Mouse (Mus musculus) left cerebral cortex, adult 2 months (tissue): Measurements from ENCODE around the gene Macf1. TPM values are rescaled to one million over a fixed set of nuclear protein-coding genes. Genes with fewer than 3 reads are reported as not detected.

Experiments
- DNase-seq, 2 experiments: peaks; one replicate each; pipeline ENCODE4 v3.0.0; 2021 to 2022; ENCODE audit warnings: low spot score in 2 of 2, mixed read lengths in 1 of 2; ENCODE audit errors: extremely low spot score in 1 of 2
- H3K27ac ChIP-seq: fragments of 200-600 bp; 2 replicates; pipeline ENCODE4 v1.8.1; 2022
- H3K4me3 ChIP-seq: fragments of 200-600 bp; 2 replicates; pipeline ENCODE4 v1.8.1; 2022
- CTCF ChIP-seq: fragments of 200-600 bp; IDR thresholded peaks from 2 replicates; pipeline ENCODE4 v1.8.1; 2022; ENCODE audit warnings: antibody characterized with exemption, mild to moderate bottlenecking, moderate library complexity
- intact Hi-C: fragments of 180-260 bp; cut with DNase I; formaldehyde crosslinking; loops from one replicate; pipeline ENCODE4 v1.15.1; 2025
- total RNA-seq, 2 experiments: library from RNA; stranded (reverse); gene quantifications; 2 replicates each; pipeline ENCODE4 v1.2.3; 2021

Gene Macf1
- total RNA-seq, 2 experiments from 2014 or later, result 242 to 255 TPM

- H3K27ac ChIP-seq, result no peak overlapping the region
- TF ChIP-seq CTCF, result no peak
- no peak overlapping the region for H3K4me3 ChIP-seq
- DNase-seq, result no peak
- intact Hi-C loops, result loop anchor here (2.0 kb wide), 1 partner anchor 31 kb away; no protein-coding TSS in a partner anchor
Observed at GRCm38 (mm10) chr4:123382051-123382450, 302.1 kb downstream of the Macf1 start.

- intact Hi-C loops, result no loop called here
- no peak for DNase-seq
- TF ChIP-seq CTCF, result no peak
- H3K4me3 ChIP-seq, result no peak overlapping the region
- no peak overlapping the region for H3K27ac ChIP-seq
Observed at GRCm38 (mm10) chr4:123381598-123381997, 302.6 kb downstream of the Macf1 start.

DNA sequence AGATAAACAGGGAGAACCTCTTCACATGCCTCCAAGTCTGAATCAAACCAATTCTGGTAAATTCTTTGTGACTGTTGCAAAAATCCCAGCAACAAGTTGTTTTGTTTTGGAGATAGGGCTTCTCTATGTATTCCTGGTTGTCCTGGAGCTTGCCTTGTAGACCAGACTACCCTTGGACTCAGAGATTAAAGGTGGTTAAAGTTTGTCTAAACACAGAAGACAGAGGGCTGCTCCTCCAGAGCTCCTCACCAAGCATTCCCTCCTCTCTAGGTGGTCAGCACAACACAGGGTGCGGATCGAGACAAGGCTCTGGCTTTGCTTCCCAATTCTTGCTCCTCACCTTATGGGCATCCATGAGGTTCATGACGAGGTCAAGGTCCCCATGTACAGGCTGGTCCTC, 308.1 kb downstream of the Macf1 start:
- H3K4me3 ChIP-seq, result no peak overlapping the region
- no peak for TF ChIP-seq CTCF
- intact Hi-C loops, result loop anchor here (5.0 kb wide), 1 partner anchor 111 kb away; no protein-coding TSS in a partner anchor
- no peak for DNase-seq
- no peak overlapping the region for H3K27ac ChIP-seq

DNA sequence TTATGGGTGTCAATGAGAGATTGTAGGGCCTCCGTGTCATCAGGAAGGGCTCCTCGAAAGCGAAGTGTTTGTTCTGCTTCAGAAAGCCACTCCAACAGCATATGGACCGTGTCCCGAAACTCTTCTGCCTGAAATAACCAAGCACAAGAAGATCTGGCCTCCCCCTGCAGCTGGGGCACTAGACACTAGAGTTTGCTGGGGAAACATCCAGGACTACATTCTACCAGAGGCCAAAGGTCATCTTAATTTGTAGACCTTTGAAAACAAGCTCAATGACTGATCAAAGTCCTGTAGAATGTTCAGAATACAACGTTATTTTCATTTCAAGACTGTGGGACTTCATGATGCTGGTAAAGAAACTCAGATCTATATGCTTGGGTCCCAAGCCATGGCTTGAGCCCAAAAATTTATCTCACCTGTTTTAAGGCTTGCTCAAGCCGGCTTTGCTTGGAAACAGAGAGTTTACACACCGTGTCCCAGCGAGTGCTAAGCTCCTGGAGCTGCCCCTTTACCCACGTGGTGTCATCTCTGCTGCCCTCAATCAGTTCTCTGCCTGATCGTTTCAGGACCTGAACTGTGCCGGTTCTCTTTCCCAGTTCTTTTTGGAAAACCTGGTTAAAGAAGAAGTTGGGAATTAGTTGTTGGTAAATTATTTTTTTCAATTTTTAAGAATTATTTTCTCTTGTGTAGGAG, 309.7 kb downstream of the Macf1 start:
- Histone ChIP-seq H3K4me3 (no peak overlapping the region), H3K27ac (no peak overlapping the region)
- intact Hi-C loops, result loop anchor here (5.0 kb wide), 1 partner anchor 113 kb away; no protein-coding TSS in a partner anchor
- no peak for TF ChIP-seq CTCF
- DNase-seq, result no peak

- intact Hi-C loops, result no loop called here
Observed at GRCm38 (mm10) chr4:123363555-123363954, 320.6 kb downstream of the Macf1 start.

GRCm38 (mm10) chr4:123360771-123361170, 323.4 kb downstream of the Macf1 start:
- Histone ChIP-seq H3K27ac (no peak overlapping the region), H3K4me3 (no peak overlapping the region)
- DNase-seq, result no peak
- intact Hi-C loops, result no loop called here
- TF ChIP-seq CTCF, result no peak

More at GRCm38 (mm10) chr4:123363555-123363954, 320.6 kb downstream of the Macf1 start:
- no peak for DNase-seq
- TF ChIP-seq CTCF, result no peak
- Histone ChIP-seq H3K27ac (no peak overlapping the region), H3K4me3 (no peak overlapping the region)

DNA sequence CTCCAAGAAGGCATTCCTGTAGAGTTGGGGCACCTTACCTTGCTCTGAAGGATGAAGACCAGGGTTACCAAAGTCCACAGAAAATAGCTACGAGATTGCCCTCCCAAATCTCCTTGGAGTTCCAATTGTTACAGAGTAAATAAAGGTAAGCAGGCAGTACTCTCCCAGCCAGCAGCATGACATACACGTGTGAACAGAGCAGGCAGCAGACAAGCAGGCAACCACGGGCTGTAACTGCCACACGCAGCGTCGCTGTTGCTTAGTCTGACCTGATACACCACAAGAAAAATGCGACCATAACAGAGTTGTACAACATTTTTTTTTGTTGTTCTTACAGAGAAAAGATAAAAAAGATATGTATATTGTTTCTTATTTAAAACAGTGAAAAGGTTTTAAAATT, 325.5 kb downstream of the Macf1 start:
- intact Hi-C loops, result no loop called here

DNA sequence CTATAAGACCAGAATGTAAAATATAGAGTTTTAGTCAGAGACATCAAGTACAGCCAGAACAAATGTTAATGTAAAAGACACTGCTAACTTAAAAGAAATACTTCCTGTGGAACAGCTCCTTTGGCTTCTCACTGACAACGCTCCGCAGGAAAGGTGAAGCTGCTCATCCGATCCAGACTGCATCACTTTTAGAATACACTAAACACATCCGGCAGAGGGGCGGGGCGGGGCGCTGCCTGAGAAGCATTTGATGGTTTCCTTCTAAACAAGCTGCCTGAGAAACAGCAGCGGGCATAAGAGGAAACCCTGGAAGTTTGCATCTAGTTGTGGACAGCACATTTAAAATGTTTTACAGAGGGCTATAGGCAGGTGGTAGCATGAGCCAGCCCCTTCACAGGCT, 328.2 kb downstream of the Macf1 start:
- Histone ChIP-seq H3K4me3 (no peak overlapping the region), H3K27ac (no peak overlapping the region)
- DNase-seq, result no peak
- intact Hi-C loops, result no loop called here
- no peak for TF ChIP-seq CTCF

More for the DNA sequence above, 325.5 kb downstream of the Macf1 start:
- no peak for DNase-seq
- Histone ChIP-seq H3K27ac (no peak overlapping the region), H3K4me3 (no peak overlapping the region)
- TF ChIP-seq CTCF, result no peak

DNA sequence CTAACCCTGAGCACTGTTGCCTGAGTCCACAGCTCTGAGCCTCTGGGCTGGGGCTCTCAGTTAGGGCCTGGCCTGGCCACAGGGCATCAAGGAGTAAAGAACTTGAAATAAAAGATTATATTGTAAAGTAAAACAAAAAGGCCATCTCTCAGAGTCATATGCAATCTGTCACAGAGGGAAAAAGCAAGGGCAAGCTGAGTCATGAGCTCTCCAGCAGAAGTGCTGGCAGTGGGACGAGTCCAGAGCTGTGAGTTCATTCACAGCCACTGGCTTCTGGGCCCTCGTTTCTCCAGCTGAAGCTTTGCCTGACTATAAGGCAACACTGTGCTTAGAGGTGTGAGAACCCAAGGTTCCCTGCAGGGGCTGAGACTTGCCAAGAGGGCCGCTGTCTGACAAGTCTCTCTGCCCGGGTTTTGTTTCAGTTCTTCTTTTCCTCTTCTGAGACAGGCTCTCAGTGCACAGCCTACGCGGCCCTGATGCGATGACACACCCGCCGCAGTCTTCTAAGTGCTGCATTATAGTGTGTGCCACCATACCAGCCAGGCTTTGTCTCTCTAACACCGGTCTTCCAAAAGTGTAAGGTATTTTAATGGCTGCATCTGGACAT, 330.8 kb downstream of the Macf1 start:
- intact Hi-C loops, result no loop called here
- no peak for DNase-seq
- Histone ChIP-seq H3K27ac (no peak overlapping the region), H3K4me3 (no peak overlapping the region)
- no peak for TF ChIP-seq CTCF

DNA sequence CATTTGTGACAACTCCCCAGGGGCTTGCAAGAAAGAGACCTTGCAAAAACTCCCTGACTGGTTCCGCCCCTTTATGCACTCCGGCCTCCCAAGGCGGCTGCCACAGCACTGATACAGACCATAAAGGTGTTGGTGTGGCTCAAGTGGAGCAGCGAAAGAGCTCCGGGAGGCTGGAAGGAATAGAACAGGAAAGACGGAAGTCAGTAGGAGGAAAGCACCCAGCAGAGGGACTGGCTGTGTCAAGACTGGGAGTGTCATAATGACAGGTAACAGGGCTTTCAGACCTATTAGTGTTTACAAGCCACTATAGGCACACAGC, 340.7 kb downstream of the Macf1 start:
- TF ChIP-seq CTCF, result no peak
- no peak for DNase-seq
- intact Hi-C loops, result no loop called here
- peak overlapping the region; percentile 31 for H3K4me3 ChIP-seq
- H3K27ac ChIP-seq, result no peak overlapping the region

DNA sequence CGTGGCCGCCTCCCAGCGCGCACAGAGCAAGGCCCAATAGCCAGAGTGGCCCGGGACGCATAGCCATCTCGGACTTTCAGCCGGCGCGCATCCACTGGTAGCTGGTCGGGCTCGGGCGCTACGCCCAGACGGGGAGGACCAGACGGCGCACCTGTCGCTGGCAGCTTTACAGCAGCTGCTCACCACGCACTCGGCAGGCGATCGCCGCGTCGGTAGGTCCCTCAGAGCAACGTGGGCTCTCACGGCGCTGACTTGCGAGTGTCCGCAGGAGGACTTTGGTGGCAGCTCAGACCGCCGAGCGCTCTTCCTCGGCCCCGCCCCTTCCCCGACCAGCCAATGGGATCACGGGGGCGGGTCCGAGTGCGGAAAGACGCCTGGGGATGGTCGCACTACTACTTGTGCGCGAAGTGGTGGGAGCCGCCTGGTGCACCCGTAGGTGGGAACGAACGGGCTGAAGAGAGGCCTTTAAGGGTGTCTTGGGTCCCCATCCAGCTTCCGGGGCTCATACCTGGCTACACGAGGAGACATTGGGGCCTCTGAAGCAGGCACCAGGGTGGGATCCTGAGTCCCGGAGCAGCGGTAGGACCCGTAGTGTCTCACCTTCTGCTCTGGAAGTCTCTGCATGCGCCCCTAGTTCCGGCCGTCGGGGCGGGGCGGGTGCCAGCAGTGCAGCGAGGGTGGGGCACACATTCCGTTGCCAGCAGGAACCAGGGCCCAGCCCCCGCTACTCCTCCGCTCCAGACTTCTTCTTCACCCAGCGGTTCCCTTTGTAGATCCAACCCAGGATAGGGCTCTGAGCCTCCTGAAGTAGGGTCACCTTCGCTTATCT, 341.3 kb downstream of the Macf1 start, which contains the start of gene Bmp8a:
Gene Bmp8a (minus strand): TSS at position 611 of the 829 bp plus-strand sequence.
- peak; percentile 24 to 33 for DNase-seq
- Histone ChIP-seq H3K4me3 (peak within 1 kb of the TSS; percentile 31), H3K27ac (no peak within 1 kb of the TSS)
- TF ChIP-seq CTCF, result no peak
- intact Hi-C loops, result no loop called here

DNA sequence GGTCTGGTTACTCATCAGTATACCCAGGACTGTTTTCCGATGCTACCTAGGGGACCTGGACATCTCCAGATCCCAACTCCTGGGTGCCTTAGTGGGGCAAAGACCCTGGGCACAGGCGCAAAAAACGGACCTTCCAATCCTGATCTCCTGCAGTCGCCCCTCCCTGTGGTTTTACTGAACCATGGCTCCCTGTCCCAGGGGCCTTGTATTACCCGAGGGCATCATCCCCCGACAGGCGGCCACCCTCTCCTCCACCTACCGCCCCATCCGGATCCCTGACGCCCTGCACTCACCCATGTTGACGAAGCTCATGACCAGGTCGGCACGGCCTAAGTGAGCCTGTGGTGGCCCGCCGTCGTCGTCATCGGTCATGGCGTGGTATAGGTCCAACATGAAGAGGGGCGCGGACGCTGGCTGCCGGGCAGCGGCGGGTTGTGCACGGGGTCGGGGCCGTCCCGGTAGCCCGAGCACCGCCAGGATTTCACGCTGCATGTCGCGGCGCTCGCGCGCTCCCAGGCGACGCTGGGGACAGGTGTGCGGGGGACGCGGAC, 342.0 kb downstream of the Macf1 start:
- no peak for DNase-seq
- H3K4me3 ChIP-seq, result peak overlapping the region; percentile 31
- no peak overlapping the region for H3K27ac ChIP-seq
- TF ChIP-seq CTCF, result no peak
- intact Hi-C loops, result no loop called here
